Mouse (Mus musculus) kidney, adult 11 months (tissue): ENCODE data around the gene Wfikkn2.

ENCODE experiments used
- DNase-seq: peaks from one replicate; pipeline ENCODE4 v3.0.0; 2022

Wfikkn2 gene

DNA sequence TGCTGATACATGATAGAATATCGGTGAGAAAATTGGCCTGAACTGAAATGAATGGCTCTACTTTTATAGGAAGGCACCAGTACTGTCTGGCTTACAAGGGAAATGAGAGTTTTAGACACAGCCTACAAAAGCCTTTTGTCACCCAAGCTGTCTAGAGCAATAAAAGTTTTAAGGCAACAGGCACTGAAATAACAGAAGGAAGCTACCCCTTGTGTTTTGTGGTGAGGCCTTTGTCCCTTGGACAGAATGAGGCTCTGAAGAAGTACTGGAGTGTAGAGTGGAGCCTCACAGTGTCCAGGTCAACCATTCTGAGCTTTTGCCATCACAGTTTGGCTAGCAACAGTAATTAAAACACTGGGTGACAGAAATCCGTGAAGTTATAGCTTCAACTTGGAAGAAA lies 29.6 kb downstream of the Wfikkn2 start:
- no peak for DNase-seq

GRCm38 (mm10) chr11:94215581-94215980 lies 30.2 kb downstream of the Wfikkn2 start:
- DNase-seq, result no peak

DNA sequence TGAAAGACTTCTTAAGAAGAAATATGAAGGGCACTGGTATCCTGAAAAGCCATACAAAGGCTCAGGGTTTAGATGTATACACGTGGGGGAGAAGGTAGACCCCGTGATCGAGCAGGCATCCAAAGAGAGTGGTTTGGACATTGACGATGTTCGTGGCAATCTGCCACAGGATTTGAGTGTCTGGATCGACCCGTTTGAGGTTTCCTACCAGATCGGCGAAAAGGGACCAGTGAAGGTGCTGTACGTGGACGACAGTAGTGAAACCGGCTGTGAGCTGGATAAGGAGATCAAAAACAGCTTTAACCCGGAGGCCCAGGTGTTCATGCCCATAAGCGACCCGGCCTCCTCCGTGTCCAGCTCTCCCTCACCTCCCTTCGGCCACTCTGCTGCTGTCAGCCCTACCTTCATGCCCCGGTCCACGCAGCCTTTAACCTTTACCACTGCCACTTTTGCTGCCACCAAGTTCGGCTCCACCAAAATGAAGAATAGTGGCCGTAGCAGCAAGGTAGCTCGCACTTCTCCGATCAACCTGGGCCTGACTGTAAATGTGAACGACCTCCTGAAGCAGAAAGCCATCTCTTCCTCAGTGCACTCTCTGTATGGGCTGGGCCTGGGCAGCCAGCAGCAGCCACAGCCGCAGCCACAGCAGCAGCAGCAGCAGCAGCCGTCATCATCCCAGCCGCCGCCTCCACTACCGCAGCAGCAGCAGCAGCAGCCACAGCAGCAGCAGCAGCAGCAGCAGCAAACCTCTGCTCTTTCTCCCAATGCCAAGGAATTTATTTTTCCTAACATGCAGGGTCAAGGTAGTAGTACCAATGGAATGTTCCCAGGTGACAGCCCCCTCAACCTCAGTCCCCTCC lies 31.8 kb downstream of the Wfikkn2 start:
- DNase-seq, result peak; percentile 24

GRCm38 (mm10) chr11:94212997-94213396 lies 32.8 kb downstream of the Wfikkn2 start:
- DNase-seq, result no peak

- DNase-seq, result no peak
Measured at GRCm38 (mm10) chr11:94212489-94212836, 33.3 kb downstream of the Wfikkn2 start.

DNA sequence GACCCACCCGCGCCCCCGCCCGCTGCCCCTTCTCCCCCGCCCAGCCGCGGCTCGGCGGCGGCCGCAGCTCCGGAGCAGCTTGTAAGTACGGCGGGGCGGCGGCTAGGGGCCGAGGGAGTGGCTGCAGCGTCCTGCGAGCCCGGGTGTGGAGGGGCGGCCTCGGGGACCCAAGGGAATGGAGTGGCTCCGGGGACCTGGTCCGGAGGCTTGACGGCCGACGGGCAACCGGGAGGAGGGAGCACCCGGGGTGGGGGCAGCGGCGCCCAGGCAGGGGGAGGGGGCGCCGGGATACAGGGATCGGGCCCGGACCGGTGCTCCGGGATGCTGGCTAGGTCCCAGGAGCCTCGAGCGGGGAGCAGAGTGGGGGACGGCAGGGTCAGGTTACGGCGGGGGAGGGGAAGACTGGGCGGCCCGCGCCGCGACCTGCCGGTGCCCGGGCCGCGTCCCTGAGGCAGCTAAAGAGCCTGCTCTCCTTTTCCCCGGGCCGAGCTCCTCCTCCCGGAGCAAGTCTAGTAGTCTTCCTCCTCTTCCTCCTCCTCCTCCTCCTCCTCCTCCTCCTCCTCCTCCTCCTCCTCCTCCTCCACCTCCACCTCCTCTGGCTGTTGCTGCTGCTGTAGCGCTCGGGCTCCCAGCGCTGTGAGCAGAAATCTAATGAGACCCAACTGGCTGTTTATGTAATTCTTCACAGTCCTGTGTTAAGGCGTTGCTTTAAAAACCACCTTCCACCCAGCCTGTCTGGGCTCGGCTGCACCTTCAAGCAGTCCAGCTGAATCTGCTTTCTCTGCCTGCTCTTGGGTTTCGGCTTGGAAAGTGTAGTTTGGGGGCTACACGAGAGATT lies 33.9 kb downstream of the Wfikkn2 start:
- DNase-seq, result peak; percentile 76

DNA sequence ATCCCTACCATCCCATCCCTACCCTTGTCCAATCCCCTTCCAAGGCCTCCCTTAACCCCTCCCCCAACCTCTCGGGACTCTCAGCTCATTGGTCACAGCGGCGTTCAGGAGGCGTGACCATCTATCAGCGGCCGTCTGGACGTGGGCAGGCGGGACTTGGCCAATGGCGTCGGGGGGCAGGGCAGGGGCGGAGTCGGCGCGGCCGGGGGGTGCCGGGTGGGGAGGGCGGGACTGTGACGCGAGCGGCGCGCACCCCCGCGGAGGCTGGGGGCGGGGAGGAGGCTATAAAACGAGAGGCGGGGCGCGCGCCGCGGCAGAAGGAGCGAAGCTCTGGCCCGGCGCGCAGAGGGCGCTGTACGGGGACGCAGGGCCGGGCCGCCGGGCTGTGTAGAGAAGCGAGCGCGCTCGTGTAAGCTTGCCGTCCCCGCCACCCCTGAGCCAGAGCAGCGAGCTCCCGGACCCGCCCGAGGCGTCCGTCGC lies 34.6 kb downstream of the Wfikkn2 start, which contains the start of gene Tob1:
Gene Tob1, plus strand, starts transcription at position 331 of the 480 bp plus-strand sequence.
- DNase-seq, result peak; percentile 98

GRCm38 (mm10) chr11:94210191-94211086 lies 35.4 kb downstream of the Wfikkn2 start:
- DNase-seq, result peak; percentile 97

DNA sequence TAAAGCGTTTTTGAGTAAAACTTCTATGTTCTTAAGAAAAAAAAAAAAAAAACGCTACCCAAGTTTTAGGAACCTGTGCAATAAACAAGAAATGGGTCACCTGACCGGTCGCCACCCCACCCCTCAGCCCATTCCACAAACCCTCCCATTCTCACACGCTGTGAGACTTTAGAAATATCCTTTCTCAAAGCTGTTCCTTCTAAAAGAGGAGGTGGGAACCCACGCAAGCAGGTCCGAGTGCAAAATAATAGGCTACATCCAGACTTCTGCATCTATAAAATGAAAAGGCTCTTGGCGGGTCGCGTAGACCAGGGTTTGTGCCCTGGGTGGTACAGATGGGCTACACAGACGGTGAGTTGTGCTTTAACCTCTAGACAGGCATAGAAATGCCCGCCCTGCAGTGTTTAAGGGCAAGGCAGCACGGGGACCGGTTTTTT lies 36.1 kb downstream of the Wfikkn2 start:
- DNase-seq, result no peak

DNA sequence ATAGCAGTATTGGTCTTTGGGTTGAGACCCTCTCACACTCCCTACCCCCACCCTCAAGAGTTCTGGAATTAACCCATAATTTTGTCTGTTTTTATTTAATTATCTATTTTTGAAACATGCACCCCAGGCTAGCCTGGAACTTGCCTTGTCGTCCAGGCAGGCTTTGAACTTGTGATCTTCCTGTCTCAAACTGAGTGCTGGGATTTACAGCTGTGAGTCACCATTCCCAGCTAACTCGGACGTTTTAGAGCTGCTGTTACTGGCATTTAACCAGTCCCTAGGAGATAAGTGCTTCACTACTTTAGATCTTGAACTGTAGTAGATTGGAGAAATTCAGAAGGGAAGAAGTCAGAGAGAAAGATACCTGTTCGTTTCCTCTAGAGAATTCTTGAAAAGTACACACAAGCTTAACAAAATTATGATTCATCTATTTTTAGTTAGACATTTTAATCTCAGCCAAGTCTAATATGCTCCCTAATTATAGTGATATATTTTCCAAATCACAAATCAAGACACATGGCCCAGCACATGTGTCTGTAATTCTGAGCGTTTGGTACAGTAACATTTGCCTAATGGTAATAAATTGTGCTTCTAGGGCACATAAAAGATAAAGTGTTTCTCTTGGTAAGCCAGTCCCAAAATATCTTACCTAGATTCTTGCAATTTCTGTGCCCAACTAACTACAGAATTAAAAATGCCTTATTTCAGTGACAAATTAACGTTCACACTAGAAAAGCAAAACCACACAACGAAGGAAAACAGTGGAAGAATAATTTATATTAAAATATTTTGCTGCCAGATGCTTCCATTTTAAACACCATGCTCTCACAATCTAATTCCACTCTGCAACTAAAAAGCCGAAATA lies 36.8 kb downstream of the Wfikkn2 start:
- no peak for DNase-seq

DNA sequence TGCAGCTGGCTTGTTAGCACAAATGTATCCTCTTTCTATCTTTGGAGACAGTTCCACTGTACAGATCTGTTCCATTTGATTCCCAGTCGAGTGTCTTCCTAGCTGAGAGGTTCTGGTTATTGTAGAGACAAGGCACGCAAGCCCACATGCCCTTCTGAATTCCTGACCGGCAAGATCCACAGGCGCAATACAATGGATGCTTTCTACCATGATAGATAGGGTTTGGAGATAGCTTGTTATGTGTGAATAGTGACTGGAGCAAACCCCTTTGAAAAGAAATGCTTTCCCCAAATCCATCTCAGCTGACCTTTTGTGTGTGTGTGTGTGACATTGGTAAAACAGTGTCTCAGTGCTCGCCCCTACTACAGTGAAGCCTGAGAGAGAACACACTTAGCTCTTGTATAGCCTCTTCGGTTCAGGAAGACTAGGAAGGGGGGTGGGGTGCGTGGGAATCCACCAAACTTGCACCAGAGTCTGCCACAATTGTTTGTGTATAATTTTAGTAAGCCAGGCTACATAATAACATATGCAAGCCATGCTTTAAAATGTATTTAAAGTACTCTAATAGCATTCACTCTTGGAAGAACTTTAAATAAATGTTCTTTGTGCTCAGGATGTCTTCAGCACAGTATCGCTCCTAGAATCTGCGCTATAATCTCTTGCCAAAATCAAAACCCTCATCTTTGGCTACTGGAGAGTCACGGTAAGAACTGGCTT lies 39.2 kb downstream of the Wfikkn2 start:
- no peak for DNase-seq

DNA sequence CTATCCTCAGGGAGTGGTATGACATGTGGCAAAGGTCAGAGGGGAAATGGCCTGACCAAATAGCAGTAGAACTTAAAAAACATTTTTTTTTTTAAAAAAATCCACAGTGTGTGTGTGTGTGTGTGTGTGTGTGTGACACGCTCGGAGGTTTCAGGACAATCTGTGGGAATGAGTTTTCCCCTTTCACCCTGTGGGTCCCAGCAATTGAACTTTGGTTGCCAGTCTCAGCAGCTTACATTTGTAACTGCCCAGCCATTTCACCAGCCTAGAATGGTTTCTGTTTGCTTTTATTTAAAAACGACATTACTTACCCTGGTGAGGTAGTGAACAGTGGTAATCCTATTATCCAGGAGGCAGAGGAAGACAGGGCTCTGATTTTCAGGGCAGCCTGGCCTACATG lies 42.7 kb downstream of the Wfikkn2 start:
- DNase-seq, result no peak

DNA sequence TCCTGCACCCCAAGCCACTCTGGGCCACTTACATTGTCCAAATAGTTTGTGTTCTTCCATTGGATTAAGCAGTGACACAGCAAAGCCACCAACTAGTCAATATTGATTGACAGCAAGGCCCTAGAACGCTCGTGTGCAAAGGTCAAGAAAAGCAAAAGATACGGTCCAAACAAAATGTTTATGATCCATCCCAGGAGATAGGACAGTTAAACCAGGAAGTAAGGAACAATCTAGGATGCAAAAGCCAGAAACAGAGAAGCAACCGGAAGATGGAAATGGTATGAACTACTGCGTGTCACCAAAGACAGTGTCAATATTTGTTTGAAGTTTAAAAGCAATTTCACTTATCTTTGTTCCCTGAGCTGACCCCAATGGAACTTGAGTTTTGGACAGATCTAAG lies 43.7 kb downstream of the Wfikkn2 start:
- DNase-seq, result no peak

DNA sequence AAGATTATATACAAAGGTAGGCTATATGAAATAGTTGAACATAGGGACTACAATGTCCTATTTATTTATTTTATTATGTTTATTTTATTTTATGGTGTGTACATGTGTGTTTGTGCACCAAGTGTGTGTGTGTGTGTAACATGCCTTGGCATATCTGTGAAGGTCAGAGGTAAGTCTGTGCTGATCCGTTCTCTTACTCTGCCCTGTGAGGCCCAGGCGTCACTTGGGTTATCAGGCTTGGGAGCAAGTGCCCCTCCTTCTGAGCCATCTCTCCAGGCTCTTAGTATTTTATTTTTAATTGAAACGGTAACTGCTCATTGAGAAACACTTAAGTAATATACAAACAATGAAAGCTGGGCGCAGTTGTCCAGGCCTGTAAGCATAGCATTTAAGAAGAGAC lies 45.4 kb downstream of the Wfikkn2 start:
- no peak for DNase-seq

DNA sequence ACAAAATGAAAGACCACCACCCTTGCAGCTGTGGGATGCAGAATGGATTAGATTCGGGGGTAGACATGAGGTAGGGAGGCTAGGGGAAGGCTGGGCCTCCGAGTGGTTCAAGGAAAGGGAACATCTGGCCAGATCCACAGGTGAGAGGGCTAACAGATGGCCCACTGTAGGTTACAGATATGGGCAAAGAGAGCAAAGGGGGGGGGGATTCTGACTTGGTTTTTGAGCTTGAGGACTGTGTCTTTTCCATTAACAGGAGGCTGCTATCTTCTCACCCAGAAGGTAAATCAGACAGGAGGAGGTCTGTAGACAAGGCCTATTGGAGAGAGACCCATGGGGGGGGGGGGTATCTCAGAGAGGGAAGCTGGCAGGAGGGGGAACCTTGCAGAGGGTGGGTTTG lies 46.0 kb downstream of the Wfikkn2 start:
- no peak for DNase-seq

DNA sequence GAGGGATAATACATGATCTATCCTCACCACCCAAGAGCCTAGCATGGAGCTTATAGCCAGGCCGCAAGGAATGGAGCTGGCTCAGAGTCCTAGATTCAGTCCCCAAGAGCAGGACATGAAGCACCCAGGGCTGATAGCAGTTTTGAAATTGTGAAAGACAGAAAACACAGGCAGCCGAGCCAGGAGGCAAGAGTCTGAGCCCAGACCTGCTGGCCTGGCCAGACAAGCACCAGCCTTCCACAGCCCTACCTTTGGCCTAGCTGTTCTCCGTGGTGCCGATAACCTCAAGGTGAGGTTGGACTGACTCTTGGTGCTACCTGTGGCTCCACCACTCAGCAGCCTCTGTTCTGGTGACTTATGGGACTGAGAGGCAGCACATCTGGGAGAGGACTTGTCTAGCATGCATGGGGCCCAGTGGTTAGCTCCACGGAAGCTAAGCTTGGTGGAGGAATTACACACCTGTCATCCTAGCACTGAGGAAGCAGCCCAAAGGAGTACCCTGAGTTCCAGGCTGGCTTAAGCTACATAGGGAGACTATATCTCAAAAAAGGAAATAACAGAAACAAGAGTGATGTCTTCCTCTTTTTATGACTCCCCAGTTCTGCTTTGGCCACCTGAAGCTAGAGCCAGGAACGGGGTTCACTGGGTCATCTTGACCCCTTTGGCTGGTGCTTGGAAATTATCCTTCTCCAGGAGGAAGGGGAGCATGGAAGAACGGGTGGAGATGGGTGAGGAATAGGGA lies 47.2 kb downstream of the Wfikkn2 start:
- DNase-seq, result no peak

DNA sequence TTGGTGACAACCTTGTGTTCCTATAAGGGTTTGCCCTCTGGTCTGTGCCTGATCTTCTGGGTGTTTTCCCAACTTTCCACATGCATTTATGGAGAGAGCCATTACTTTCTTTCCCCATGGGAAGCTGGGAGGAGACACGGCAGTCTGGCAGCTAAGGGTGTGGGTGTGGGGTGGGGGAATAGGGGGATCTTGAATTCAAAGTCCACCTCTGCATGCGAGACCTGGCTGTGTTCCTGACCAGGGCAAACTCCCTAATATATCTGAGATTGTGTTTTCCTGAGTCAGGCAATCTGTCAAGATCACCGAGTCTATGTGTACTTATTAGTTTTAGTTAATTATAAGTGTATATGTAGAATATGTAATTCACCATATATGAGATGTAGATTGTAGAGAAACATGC lies 49.5 kb downstream of the Wfikkn2 start:
- DNase-seq, result peak; percentile 38

GRCm38 (mm10) chr11:94193109-94193508 lies 52.7 kb downstream of the Wfikkn2 start:
- no peak for DNase-seq

- no peak for DNase-seq
Measured at GRCm38 (mm10) chr11:94190665-94191064, 55.1 kb downstream of the Wfikkn2 start.

- no peak for DNase-seq
Measured at GRCm38 (mm10) chr11:94189579-94189978, 56.2 kb downstream of the Wfikkn2 start.
